Mouse (Mus musculus) lung, adult 10 weeks (tissue): ENCODE data around the gene Zmym5. TPM values are rescaled to one million over a fixed set of nuclear protein-coding genes. Genes with fewer than 3 reads are reported as not detected.

Experiments
- polyA plus RNA-seq: library from polyadenylated mRNA; stranded (reverse); fragments of 350-450 nt; fragmentation: Illumina TruSeq; extraction: RNeasy Lipid Tissue Mini Kit (QIAGEN cat#74804); gene quantifications from one replicate; pipeline ENCODE4 v1.2.3, GENCODE M21; 2014; ENCODE audit warnings: low read depth, low replicate concordance; ENCODE audit not compliant: insufficient read depth

Gene Zmym5
- polyA plus RNA-seq = 17.5 TPM

DNA sequence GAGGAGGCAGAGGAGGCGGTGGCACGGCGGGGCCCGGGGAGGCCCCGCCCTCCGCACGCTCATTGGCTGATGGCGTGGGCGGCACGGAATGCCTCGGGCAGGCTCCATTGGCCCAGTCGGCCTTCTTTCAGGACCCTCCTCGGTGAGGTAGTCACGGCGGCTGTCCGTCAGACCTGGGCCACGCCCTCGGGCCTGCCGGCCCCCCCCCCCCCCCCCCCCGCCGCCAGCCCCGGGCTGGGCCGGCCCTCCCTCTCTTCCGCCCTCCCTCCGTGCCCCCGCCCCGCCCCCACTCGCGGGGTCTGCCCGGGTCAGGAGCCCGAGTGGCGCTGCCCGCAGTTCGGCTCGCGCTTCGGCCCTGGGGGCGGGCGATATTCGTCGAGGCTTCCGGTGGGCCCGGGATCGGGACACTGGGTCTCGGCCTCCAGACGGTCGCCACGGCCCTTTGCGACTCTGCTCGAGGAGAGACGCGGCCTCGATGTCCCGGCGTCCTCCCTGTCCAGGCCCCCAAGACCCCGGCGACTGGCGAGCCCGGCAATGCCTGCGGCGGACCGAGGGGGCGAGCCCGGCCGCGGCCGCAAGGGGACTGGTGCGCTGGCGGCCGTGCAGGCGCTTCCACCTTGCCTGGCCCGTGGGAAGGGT is at the start of gene Zmym5:
Gene Zmym5 (minus strand): TSS at position 16 of the 639 bp plus-strand sequence.

DNA sequence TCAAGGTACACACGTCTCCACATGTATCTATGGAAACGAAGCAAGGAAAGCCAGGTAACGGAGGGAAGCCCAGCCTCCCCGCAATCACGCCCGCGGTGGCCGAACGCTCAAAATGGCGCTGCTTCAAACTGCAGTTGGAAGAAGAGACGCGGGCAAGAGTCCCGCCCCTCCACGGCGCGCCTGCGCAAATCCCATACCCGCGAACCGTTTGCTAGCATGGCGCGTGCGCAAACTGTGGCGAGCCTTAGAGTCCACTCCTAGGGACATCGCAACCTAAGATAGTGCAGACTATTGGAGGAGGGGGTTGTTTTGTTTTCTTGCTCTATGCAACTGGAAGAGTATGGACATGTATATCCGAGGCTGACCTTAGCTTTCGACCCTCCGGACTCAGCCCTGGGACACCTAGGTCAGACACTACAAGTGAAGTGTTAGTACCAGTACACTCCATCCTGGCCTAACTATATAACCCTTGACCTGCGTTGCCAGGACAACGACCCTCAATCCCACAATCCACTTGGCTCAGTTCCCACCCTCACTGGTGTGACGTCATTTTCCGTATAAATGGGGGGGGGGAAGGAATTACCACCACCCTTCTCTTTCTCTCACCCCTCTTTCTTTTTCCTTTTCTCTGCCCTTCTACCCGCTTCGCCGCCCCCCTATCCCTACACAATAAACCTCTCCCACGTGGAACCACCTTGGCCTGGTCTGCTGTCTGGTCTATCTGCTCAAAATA is 33.1 kb downstream of the Zmym5 start, which contains the start of gene Pspc1:
Gene Pspc1 (minus strand): TSS at position 117 of the 733 bp plus-strand sequence.

Other genes starting within 250 kb of the Zmym5 start
- 3.9 TPM for gene Cenpj, start 236.3 kb downstream of the Zmym5 start, polyA plus RNA-seq
- gene Parp4, start 236.1 kb downstream of the Zmym5 start, polyA plus RNA-seq = 19.2 TPM
- 15.8 TPM for gene Mphosph8, start 143.5 kb downstream of the Zmym5 start, polyA plus RNA-seq
- gene Pspc1, start 33.4 kb downstream of the Zmym5 start, polyA plus RNA-seq = 13.8 TPM
- 18.0 TPM for gene Zmym2, start 74.9 kb upstream of the Zmym5 start, polyA plus RNA-seq
- gene Gja3, start 246.4 kb upstream of the Zmym5 start, polyA plus RNA-seq = 0.11 TPM